Mouse (Mus musculus) MEL-GATA-1-ER (cell line): ENCODE data around the gene Usf3.
A peak's percentile ranks its signal among the peaks of the same experiment; 100 is the strongest.

Experiments used
- DNase-seq: peaks from one replicate; pipeline ENCODE4 v3.0.0-alpha.2; 2012; ENCODE audit warnings: low read depth; ENCODE audit errors: extremely low read depth

Gene Usf3

DNA sequence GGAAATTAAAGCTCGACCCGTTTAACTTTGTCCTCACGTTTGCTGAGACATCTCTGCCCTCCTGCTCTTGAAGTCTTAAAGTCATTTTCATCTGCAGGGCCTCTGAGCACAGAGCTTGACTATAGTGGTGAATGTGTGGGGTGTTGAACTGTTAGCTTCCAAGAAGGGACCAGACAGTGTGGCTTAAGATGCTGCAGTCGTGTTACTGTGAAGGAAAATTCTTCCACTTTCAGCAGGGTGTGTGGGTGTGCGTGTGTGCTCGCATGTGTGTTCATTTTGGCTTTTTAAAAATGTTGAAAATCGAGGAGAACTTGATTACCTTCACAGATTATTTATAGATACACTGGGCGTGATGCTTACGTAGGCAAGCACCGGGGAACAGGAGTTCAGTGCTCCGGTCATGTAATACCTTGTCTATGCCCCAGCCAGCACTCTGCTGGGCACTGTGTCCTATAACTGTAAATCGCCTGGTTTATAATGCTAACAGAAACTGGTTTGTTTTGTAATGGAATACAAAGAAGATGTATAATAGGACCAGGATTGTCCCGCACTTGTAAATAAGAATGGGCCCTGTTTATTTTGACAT is 53.8 kb downstream of the Usf3 start:
- no peak for DNase-seq

DNA sequence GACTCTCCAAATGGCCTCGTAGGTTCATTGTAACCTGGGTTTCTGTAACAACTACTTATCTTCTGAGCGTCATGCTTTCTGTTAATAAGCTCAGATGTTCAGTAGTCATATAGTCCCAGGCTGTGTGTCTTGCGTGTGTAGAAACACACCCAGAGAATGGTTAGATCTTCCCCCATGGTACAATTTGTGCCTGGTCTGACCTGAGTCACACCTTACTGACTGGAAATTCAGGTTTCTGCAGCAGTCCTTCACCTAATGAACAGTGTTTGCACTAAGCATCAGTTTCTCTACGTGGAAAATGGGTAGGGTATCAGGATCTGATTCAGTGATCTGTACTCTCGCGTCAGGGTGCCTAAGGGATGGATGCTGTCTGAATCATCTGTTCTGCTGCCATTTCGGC is 60.0 kb downstream of the Usf3 start:
- DNase-seq, result no peak

DNA sequence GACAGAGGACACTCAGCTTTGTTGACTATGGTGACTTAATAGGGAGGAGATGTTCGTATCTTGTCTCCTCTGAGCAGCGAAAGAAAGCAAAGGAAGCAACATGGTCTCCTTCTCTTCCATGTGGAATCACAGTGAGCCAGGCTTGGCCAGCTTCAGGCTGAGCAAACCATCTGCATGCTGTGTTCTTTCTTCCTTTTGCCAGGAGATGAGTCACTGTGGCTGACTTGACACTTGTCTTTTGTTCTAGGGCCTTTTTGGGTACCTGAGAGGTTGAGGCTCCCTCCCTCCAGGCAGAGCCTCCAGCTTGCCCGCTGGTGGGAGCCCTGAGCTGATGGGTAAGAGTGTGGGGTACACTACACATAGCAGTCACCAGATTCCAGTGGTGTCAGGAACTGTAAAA is 64.8 kb downstream of the Usf3 start:
- DNase-seq, result no peak

- DNase-seq, result no peak
Measured at GRCm38 (mm10) chr16:44238835-44239263, 65.8 kb downstream of the Usf3 start.

- DNase-seq, result no peak
Measured at GRCm38 (mm10) chr16:44240406-44240805, 67.4 kb downstream of the Usf3 start.

DNA sequence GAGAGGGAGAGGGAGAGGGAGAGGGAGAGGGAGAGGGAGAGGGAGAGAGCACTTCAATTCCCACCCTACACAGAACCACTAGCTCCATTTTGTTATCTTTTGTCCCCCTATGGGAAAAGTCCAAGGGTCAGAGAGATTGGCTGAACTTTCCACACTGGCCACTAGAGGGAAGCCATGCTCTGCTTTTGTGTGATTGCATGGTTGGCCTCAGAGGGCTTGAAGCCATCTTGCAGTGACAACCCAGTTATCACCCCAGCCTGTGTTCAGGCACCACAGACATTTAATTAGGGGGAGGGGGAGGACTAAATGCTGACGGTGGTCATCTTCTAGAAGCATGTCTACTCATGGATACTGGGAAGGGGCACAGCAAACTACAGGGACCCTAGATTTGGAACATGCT is 69.6 kb downstream of the Usf3 start:
- DNase-seq, result peak; percentile 78

DNA sequence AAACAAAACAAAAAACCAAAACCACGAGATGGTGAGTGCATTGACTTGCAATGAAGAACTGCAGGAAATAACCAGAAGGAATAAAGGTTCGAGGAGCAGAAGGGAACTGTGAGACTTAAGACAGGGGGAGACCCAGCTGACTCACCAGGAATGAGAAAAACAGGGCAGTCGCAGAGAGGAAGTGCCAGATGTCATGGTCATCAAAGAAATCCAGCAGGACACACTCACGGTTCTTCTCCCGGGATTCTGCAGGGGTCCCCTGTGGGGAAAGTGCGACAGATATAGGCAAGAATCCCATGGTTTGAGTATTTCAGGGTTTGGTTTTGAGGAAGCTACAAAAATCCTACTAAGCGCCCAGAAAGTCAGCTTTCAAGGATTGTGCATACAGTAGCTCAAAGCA is 70.3 kb downstream of the Usf3 start:
- no peak for DNase-seq

DNA sequence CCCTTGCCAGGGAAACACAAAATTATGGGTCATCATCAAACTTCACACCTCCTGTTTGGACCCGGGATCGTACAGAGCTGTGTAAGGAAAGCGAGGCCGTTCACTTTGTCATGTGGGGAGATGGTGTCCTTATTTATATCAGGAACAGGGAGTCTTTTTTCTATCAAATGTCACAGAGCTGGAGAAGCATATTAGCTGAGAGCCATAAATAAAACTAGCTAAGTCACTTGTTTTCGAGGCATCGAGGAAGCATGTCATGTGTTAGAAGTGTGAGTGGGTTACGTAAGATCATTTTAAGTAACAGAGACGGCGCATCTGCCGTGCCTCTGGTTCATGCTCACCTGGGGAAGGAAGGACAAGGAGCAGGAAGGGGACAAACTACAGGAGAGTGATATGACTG is 76.9 kb downstream of the Usf3 start:
- no peak for DNase-seq

- no peak for DNase-seq
Measured at GRCm38 (mm10) chr16:44252735-44253134, 79.7 kb downstream of the Usf3 start.

DNA sequence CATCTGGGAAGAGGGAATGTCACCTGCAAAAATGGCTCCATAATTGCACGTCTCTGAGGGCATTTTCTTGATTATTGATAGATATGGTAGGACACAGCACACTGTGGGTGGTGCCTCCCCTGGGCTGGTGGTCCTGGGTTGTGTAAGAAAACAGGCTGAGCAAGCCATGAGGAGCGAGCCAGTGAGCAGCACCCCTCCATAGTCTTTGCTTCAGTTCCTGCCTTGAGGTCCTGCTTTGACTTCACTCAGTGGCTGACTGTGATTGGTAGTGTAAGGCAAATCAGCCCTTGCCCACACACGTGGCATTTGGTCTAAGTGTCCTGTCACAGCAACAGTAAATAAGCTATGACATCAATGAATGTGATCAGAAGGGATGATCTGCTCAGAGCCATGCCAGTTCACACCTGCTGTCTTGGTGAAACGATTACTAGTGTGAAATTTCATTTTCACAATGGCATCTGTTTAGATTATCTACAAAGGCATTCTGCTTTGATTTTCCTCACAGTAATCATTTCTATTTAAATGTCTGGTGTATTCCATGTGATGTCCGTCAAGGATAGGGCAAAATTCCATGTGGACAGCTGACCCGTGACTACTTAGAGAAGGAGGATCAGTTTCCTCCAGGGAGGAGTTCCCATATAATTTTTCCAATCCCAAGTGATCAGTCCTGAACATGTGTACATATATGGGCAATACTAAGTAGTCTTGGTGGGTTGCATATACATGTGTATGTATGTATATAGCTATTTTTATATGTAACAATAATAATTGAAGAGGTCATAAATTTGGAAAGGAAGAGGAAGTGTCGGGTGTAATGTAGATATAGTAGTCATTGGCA is 81.0 kb downstream of the Usf3 start:
- no peak for DNase-seq

DNA sequence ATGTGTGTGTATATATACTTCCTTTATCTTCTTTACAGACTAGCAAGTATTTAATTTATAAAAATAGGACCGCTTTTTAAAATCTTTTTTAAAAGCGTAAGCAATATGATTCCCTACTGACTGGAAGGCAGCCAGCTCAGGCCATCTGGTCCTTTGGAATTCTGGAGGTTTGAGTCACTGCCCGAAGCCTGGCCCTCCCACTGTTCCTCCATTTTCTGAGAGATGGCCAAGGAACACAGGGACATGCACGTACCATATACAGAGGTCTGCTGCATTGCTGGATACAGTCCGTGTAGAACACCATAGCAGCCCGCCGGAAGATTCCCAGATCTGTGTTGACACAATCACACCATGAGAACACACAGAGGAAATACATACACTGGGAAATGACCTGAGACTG is 81.7 kb downstream of the Usf3 start:
- no peak for DNase-seq

GRCm38 (mm10) chr16:44257476-44257875 is 84.4 kb downstream of the Usf3 start:
- DNase-seq, result no peak

- DNase-seq, result no peak
Measured at GRCm38 (mm10) chr16:44264916-44265315, 91.9 kb downstream of the Usf3 start.

- no peak for DNase-seq
Measured at GRCm38 (mm10) chr16:44265562-44265961, 92.5 kb downstream of the Usf3 start.

- no peak for DNase-seq
Measured at GRCm38 (mm10) chr16:44268541-44269215, 95.6 kb downstream of the Usf3 start.

- DNase-seq, result no peak
Measured at GRCm38 (mm10) chr16:44269578-44269977, 96.5 kb downstream of the Usf3 start.

DNA sequence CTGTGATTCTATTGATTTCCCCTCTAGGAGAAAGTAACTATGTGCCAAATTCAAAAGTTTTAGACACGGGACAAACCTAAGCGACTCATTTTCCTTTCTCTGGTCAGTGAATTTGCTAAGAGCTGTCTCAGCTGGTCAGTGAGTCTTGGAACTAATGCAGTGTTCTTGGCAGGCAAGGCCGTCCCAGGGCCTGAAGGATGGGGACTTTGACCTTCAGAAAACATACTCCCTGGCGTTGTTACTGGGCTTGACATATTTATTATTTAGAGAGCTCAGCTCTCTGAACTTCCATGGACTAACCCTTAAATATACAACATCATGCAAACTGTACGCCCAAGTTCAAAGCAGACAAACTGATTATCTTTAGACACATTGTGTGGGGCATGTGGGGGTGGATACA is 97.6 kb downstream of the Usf3 start:
- DNase-seq, result no peak

GRCm38 (mm10) chr16:44271371-44272038 is 98.5 kb downstream of the Usf3 start:
- no peak for DNase-seq
